Mouse (Mus musculus) spleen, adult 12 weeks (tissue): Measurements from ENCODE around the gene Zdhhc7.

Experiments
- DNase-seq: peaks from one replicate; pipeline ENCODE4 v3.0.0; 2022; ENCODE audit warnings: low spot score

The Zdhhc7 gene

GRCm38 (mm10) chr8:120036111-120036510 lies 65.2 kb downstream of the Zdhhc7 start:
- no peak for DNase-seq

GRCm38 (mm10) chr8:120034471-120034870 lies 66.8 kb downstream of the Zdhhc7 start:
- no peak for DNase-seq

- DNase-seq, result no peak
Measured at GRCm38 (mm10) chr8:120032549-120033208, 68.6 kb downstream of the Zdhhc7 start.
